Mouse (Mus musculus): ENCODE measurements around the gene Atf7ip. TPM values are rescaled to one million over a fixed set of nuclear protein-coding genes. Genes with fewer than 3 reads are reported as not detected.
"Not testable (repeated sequence)": the region's sequence is repeated elsewhere in the genome, so short reads cannot be mapped to it uniquely, and the experiment has no call there.

Atf7ip gene
- 8.4 and 9.5 TPM in 2 replicates for polyA plus RNA-seq (2015; fragmentation: Nextera tagmentation; extraction: Ambion mirVana)

DNA sequence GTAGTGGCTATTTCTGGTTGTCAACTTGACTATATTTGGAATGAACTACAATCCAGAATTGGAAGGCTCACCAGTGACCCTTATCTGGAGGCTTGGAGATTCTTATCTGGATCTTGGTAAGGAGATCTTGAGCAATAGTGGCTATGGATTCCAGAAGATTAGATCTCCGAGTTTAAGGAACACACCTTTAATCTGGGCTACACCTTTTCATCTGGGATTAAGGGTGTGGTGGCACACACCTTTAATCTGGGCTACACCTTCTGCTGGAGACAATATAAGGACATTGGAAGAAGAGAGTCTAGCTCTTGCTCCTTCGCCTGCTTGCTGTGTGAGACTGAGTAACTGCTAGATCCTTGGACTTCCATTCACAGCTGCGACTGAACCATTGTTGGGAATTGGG is at the start of gene Atf7ip:
TSS of gene Atf7ip (plus strand) at position 301 of the 400 bp plus-strand sequence.
- H3K4me1 ChIP-seq (replicated peaks; ENCODE audit: control insufficient read depth, insufficient read depth); H3K36me3 ChIP-seq (ENCODE audit: control insufficient read depth, insufficient read depth, low read length); H3K27me3 ChIP-seq (ENCODE audit: control insufficient read depth, insufficient read depth, low read length); H3K4me3 ChIP-seq (ENCODE audit: low read depth, low read length); H3K9ac ChIP-seq (ENCODE audit: low read length); ATAC-seq (ENCODE audit: low FRiP score, low TSS enrichment); DNase-seq (ENCODE audit: low spot score); H3K9me3 ChIP-seq (ENCODE audit: control insufficient read depth, low read length); H3K27ac ChIP-seq (replicated peaks); H3K4me2 ChIP-seq (replicated peaks; ENCODE audit: low read depth): not testable (repeated sequence)
- WGBS, result 83% methylated on average over 2 of the region's 3 CpGs

DNA sequence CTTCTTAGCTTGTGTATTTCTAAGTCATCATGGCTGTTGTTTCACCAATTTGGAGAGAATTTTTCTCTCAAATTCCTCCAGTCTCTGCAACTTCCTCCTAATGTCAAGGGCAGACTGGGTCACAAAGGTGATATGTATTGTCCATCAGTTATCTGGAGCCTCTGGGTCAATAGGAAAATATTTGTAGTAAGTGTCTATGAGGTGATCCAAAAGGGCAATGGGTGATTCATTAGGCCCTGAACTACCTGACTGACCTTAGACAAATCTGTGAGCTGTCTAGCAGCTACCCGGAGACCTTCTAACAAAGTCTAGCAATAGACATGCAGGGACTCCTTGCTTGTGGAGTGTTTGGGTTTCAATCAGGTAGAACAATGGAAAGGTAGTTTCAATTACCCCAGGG is 49.7 kb upstream of the Atf7ip start:
- Histone ChIP-seq H3K4me3 (ENCODE audit: low read depth, low read length) (no peak overlapping the region), H3K4me2 (replicated peaks; ENCODE audit: low read depth) (no peak overlapping the region), H3K27ac (replicated peaks) (no peak overlapping the region), H3K36me3 (ENCODE audit: control insufficient read depth, insufficient read depth, low read length) (no peaks in the 10 kb centered on the region), H3K9me3 (ENCODE audit: control insufficient read depth, low read length) (no peaks in the 10 kb centered on the region), H3K27me3 (ENCODE audit: control insufficient read depth, insufficient read depth, low read length) (no peaks in the 10 kb centered on the region), H3K9ac (ENCODE audit: low read length) (no peak overlapping the region), H3K4me1 (replicated peaks; ENCODE audit: control insufficient read depth, insufficient read depth) (no peaks in the 10 kb centered on the region)
- DNase-seq (ENCODE audit: low spot score) (no peak), ATAC-seq (ENCODE audit: low FRiP score, low TSS enrichment) (no peak)
- TF ChIP-seq CTCF (IDR thresholded peaks at IDR 0.05; ENCODE audit: low read depth), result no peak
- no peak for TF ChIP-seq EP300 (optimal IDR thresholded peaks at IDR 0.05)
- 72% methylated on average over 1 of the region's 1 CpGs for WGBS

DNA sequence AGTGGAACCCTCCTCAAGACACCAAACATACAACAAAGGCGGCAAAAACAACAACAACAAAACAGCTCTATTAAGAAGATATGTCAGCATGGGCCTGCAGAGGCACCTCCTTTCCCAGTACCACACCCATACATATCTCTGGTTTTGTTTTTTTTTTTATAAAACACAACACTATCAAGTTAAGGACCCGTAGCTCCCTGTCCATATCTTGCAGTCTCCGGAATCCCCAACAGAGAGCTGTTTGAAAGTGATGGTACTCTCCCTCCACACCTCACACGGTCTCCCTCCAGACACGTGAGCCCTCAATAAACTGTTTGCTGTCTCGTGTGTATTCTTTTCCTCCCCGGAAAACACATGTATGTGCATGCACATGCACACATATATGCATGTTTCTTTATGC is 46.8 kb upstream of the Atf7ip start:
- TF ChIP-seq EP300 (optimal IDR thresholded peaks at IDR 0.05), result no peak
- TF ChIP-seq CTCF (IDR thresholded peaks at IDR 0.05; ENCODE audit: low read depth), result no peak
- no peaks in the 10 kb centered on the region for H3K36me3 ChIP-seq (ENCODE audit: control insufficient read depth, insufficient read depth, low read length)
- H3K27ac ChIP-seq (replicated peaks), result no peak overlapping the region
- DNase-seq (ENCODE audit: low spot score), result no peak
- ATAC-seq (ENCODE audit: low FRiP score, low TSS enrichment), result no peak
- H3K9me3 ChIP-seq (ENCODE audit: control insufficient read depth, low read length), result no peaks in the 10 kb centered on the region
- 75% methylated on average over 7 of the region's 7 CpGs for WGBS
- no peak overlapping the region for H3K4me3 ChIP-seq (ENCODE audit: low read depth, low read length)
- H3K27me3 ChIP-seq (ENCODE audit: control insufficient read depth, insufficient read depth, low read length), result no peaks in the 10 kb centered on the region
- H3K4me1 ChIP-seq (replicated peaks; ENCODE audit: control insufficient read depth, insufficient read depth), result no peaks in the 10 kb centered on the region
- no peak overlapping the region for H3K9ac ChIP-seq (ENCODE audit: low read length)
- no peak overlapping the region for H3K4me2 ChIP-seq (replicated peaks; ENCODE audit: low read depth)

DNA sequence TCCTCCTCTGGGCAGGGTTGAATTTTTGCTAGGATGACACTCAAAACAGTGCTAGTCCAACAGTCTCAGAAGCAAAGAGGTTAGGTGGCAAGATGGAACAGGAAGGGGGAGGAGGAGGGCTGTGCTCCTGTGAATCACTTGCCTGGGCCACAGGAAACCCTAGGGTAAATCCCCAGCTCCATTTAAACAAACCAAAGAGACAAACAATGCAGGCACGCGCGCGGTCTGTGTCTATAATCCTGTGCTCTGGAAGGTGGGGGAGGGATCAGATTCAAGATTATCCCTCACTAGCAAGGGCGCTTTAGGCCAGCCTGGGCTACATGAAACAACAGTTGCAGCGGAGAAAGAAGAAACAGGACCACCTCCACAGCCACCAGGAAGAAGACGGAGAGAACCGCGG is 42.5 kb upstream of the Atf7ip start:
- no peak for DNase-seq (ENCODE audit: low spot score)
- Histone ChIP-seq H3K4me3 (ENCODE audit: low read depth, low read length) (no peak overlapping the region), H3K4me2 (replicated peaks; ENCODE audit: low read depth) (no peak overlapping the region), H3K36me3 (ENCODE audit: control insufficient read depth, insufficient read depth, low read length) (no peaks in the 10 kb centered on the region), H3K9ac (ENCODE audit: low read length) (no peak overlapping the region), H3K27ac (replicated peaks) (no peak overlapping the region), H3K4me1 (replicated peaks; ENCODE audit: control insufficient read depth, insufficient read depth) (no peaks in the 10 kb centered on the region), H3K9me3 (ENCODE audit: control insufficient read depth, low read length) (no peaks in the 10 kb centered on the region), H3K27me3 (ENCODE audit: control insufficient read depth, insufficient read depth, low read length) (no peaks in the 10 kb centered on the region)
- 59% methylated on average over 9 of the region's 9 CpGs for WGBS
- no peak for TF ChIP-seq CTCF (IDR thresholded peaks at IDR 0.05; ENCODE audit: low read depth)
- no peak for TF ChIP-seq EP300 (optimal IDR thresholded peaks at IDR 0.05)
- ATAC-seq (ENCODE audit: low FRiP score, low TSS enrichment), result no peak

DNA sequence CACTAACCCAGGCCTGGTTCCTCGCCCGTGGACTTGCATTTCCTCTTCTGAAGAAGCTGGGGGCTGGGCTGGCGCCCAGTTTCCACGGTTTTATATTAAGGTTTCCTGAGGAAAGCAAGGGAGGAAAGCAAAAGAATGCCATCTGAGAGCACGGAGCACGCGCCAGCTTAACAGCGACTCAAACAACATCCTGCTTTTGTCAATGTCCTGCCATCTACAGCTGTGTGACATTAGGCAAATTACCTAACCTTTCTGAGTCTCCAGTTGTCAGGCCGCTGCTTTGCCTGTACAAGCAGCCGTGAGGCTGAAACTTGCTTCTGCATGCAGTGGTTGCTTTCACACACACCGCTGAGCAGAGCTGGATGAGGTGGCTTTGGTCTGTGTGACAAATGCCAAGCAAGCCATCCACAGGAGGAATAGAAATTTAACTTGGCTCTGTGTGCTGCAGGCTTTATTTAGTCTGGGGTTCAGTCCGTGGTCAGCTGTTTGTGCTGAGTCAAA is 41.8 kb upstream of the Atf7ip start:
- no peak for ATAC-seq (ENCODE audit: low FRiP score, low TSS enrichment)
- TF ChIP-seq CTCF (IDR thresholded peaks at IDR 0.05; ENCODE audit: low read depth) (no peak), EP300 (optimal IDR thresholded peaks at IDR 0.05) (no peak)
- WGBS, result 47% methylated on average over 12 of the region's 12 CpGs
- Histone ChIP-seq H3K4me1 (replicated peaks; ENCODE audit: control insufficient read depth, insufficient read depth) (peaks cover 3% of the 10 kb centered on the region; the same call in 1 of the 2 replicates), H3K27me3 (ENCODE audit: control insufficient read depth, insufficient read depth, low read length) (no peaks in the 10 kb centered on the region), H3K9me3 (ENCODE audit: control insufficient read depth, low read length) (no peaks in the 10 kb centered on the region), H3K9ac (ENCODE audit: low read length) (no peak overlapping the region), H3K27ac (replicated peaks) (no peak overlapping the region), H3K4me2 (replicated peaks; ENCODE audit: low read depth) (no peak overlapping the region), H3K36me3 (ENCODE audit: control insufficient read depth, insufficient read depth, low read length) (no peaks in the 10 kb centered on the region), H3K4me3 (ENCODE audit: low read depth, low read length) (no peak overlapping the region)
- DNase-seq (ENCODE audit: low spot score), result no peak

DNA sequence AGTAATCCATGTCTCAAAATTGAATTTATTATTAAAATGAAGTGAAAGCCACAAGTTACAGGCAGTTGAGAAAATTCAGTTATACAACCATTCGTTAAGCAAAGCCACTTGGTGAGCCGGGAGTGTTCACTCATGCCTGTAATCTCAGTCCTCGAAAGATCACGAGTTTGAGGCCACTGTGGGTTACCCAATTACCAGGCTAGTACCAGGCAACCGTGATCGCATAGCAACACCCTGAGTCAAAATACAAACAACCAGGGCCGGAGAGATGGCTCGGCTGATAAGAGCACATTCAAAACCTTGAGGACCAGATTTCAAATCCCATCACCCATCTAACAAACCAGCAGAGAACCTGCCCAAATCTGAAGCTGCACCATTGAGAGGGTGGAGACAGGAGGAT is 40.9 kb upstream of the Atf7ip start:
- Histone ChIP-seq H3K27ac (replicated peaks) (no peak overlapping the region; the same call in 1 of the 2 replicates), H3K27me3 (ENCODE audit: control insufficient read depth, insufficient read depth, low read length) (no peaks in the 10 kb centered on the region), H3K4me1 (replicated peaks; ENCODE audit: control insufficient read depth, insufficient read depth) (peaks cover 4% of the 10 kb centered on the region; the same call in 1 of the 2 replicates), H3K4me3 (ENCODE audit: low read depth, low read length) (no peak overlapping the region), H3K36me3 (ENCODE audit: control insufficient read depth, insufficient read depth, low read length) (no peaks in the 10 kb centered on the region), H3K9me3 (ENCODE audit: control insufficient read depth, low read length) (no peaks in the 10 kb centered on the region), H3K4me2 (replicated peaks; ENCODE audit: low read depth) (no peak overlapping the region), H3K9ac (ENCODE audit: low read length) (no peak overlapping the region)
- DNase-seq (ENCODE audit: low spot score), result no peak
- no peak for ATAC-seq (ENCODE audit: low FRiP score, low TSS enrichment)
- WGBS, result 65% methylated on average over 8 of the region's 8 CpGs
- TF ChIP-seq EP300 (optimal IDR thresholded peaks at IDR 0.05), result no peak
- no peak for TF ChIP-seq CTCF (IDR thresholded peaks at IDR 0.05; ENCODE audit: low read depth)

Measured in stomach, postnatal 0 days (tissue).